Mouse (Mus musculus) left cerebral cortex, postnatal 25 days (tissue): Measurements from ENCODE around the gene Dpf2. TPM values are rescaled to one million over a fixed set of nuclear protein-coding genes. Genes with fewer than 3 reads are reported as not detected.

Experiments
- DNase-seq, 2 experiments: peaks; one replicate each; pipeline ENCODE4 v3.0.0; 2022; ENCODE audit warnings: low spot score in 2 of 2, mixed read lengths in 1 of 2
- intact Hi-C: fragments of 180-260 bp; cut with DNase I; formaldehyde crosslinking; loops from one replicate; pipeline ENCODE4 v1.15.1; 2025
- total RNA-seq, 2 experiments: library from RNA; stranded (reverse); gene quantifications; 2 replicates each; pipeline ENCODE4 v1.2.3; 2021

Gene Dpf2
- total RNA-seq, 2 experiments from 2014 or later: 84.1 to 96.1 TPM

GRCm38 (mm10) chr19:5847306-5847796 is 65.5 kb downstream of the Dpf2 start:
- intact Hi-C loops: no loop called here
- DNase-seq: peak in 1 of 2 experiments; percentile 27

GRCm38 (mm10) chr19:5846557-5847305 is 66.1 kb downstream of the Dpf2 start:
- intact Hi-C loops: loop anchor here (1.0 kb wide), 2 partner anchors 24 to 43 kb away; no protein-coding TSS in a partner anchor
- peak; percentile 89 to 98 for DNase-seq

Other genes with a start within 250 kb of the Dpf2 start
- 10 to 100 TPM; 14.5 to 18.7 TPM for gene Sipa1, start 249.3 kb downstream of the Dpf2 start, total RNA-seq
- gene Map3k11, start 224.3 kb downstream of the Dpf2 start, total RNA-seq: 10 to 100 TPM; 16.1 to 17.2 TPM
- gene Pcnx3, start 224.1 kb downstream of the Dpf2 start, total RNA-seq: 10 to 100 TPM; 63.6 to 67.9 TPM
- not detected for gene Kcnk7, start 208.6 kb downstream of the Dpf2 start, total RNA-seq
- 10 to 100 TPM; 24.6 to 27.3 TPM for gene Ehbp1l1, start 186.7 kb downstream of the Dpf2 start, total RNA-seq
- 10 to 100 TPM; 30.0 to 30.2 TPM for gene Fam89b, start 183.4 kb downstream of the Dpf2 start, total RNA-seq
- 10 to 100 TPM; 27.0 to 31.6 TPM for gene Ltbp3, start 172.1 kb downstream of the Dpf2 start, total RNA-seq
- gene Scyl1, start 141.6 kb downstream of the Dpf2 start, total RNA-seq: 10 to 100 TPM; 82.0 to 86.8 TPM
- 10 to 100 TPM in 1 of 2 experiments, 1 to 10 TPM in 1; 9.5 to 14.6 TPM for gene Frmd8, start 37.7 kb downstream of the Dpf2 start, total RNA-seq
- gene Slc25a45, start 35.2 kb downstream of the Dpf2 start, total RNA-seq: 1 to 10 TPM; 2.5 to 3.0 TPM
- 1 to 10 TPM; 4.5 to 5.5 TPM for gene Tigd3, start 18.9 kb downstream of the Dpf2 start, total RNA-seq
- 1 to 10 TPM; 6.2 to 6.6 TPM for gene Cdc42ep2, start 11.8 kb upstream of the Dpf2 start, total RNA-seq
- gene Pola2, start 51.2 kb upstream of the Dpf2 start, total RNA-seq: 1 to 10 TPM; 3.8 to 5.6 TPM
- gene Slc22a20, start 73.1 kb upstream of the Dpf2 start, total RNA-seq: not detected
- gene Capn1, start 102.9 kb upstream of the Dpf2 start, total RNA-seq: 10 to 100 TPM; 17.5 to 18.5 TPM
- gene Syvn1, start 133.6 kb upstream of the Dpf2 start, total RNA-seq: 10 to 100 TPM; 45.4 to 49.5 TPM
- 10 to 100 TPM; 45.1 to 47.0 TPM for gene Mrpl49, start 144.8 kb upstream of the Dpf2 start, total RNA-seq
- gene Fau, start 144.8 kb upstream of the Dpf2 start, total RNA-seq: 100 to 1,000 TPM; 593 to 625 TPM
- 10 to 100 TPM; 33.4 to 38.1 TPM for gene Znhit2, start 148.2 kb upstream of the Dpf2 start, total RNA-seq
- gene Tm7sf2, start 155.4 kb upstream of the Dpf2 start, total RNA-seq: 10 to 100 TPM; 24.9 to 25.2 TPM
- 10 to 100 TPM; 71.9 to 77.6 TPM for gene Vps51, start 164.2 kb upstream of the Dpf2 start, total RNA-seq
- not detected for gene Tmem262, start 167.0 kb upstream of the Dpf2 start, total RNA-seq
- gene Gm28374, start 169.2 kb upstream of the Dpf2 start, total RNA-seq: under 1 TPM; 0.53 to 0.55 TPM
- 10 to 100 TPM; 36.5 to 37.2 TPM for gene Zfpl1, start 171.9 kb upstream of the Dpf2 start, total RNA-seq
- gene Cdca5, start 172.0 kb upstream of the Dpf2 start, total RNA-seq: under 1 TPM; 0.18 to 0.34 TPM
- not detected for gene AC131692.1, start 181.4 kb upstream of the Dpf2 start, total RNA-seq
- under 1 TPM in 1 of 2 experiments, not detected in 1; 0.21 TPM for gene Naaladl1, start 192.8 kb upstream of the Dpf2 start, total RNA-seq
- gene Sac3d1, start 205.6 kb upstream of the Dpf2 start, total RNA-seq: 10 to 100 TPM; 23.7 to 25.0 TPM
- 10 to 100 TPM; 36.2 to 43.6 TPM for gene Snx15, start 215.3 kb upstream of the Dpf2 start, total RNA-seq
- under 1 TPM in 1 of 2 experiments, not detected in 1; 0.71 TPM for gene Batf2, start 228.0 kb upstream of the Dpf2 start, total RNA-seq
- 10 to 100 TPM; 71.5 to 76.8 TPM for gene Arl2, start 228.5 kb upstream of the Dpf2 start, total RNA-seq